Mouse (Mus musculus) intestine, postnatal 0 days (tissue): ENCODE results near the gene Cdyl2. TPM values are rescaled to one million over a fixed set of nuclear protein-coding genes. Genes with fewer than 3 reads are reported as not detected.

Source experiments
- ATAC-seq: fragments of 200-750 bp; cut with Nextera tagmentation; 2 replicates; pipeline ENCODE4 v1.8.0; 2017; ENCODE audit warnings: mild to moderate bottlenecking, moderate TSS enrichment, moderate library complexity
- H3K27ac ChIP-seq: fragments of 300-500 bp; sonication (generic); 2 replicates; pipeline ENCODE4 v1.5.1; 2014; ENCODE audit warnings: mild to moderate bottlenecking, low read depth, low read length, moderate library complexity
- H3K27me3 ChIP-seq: fragments of 300-500 bp; sonication (generic); replicated peaks from 2 replicates; pipeline ENCODE4 v1.6.1; 2014; ENCODE audit warnings: low read length, mixed read lengths; ENCODE audit not compliant: control insufficient read depth, insufficient read depth
- H3K36me3 ChIP-seq: fragments of 300-500 bp; sonication (generic); 2 replicates; pipeline ENCODE4 v1.6.1; 2014; ENCODE audit warnings: mild to moderate bottlenecking, moderate library complexity; ENCODE audit not compliant: control insufficient read depth, insufficient read depth
- H3K4me1 ChIP-seq: fragments of 300-500 bp; sonication (generic); replicated peaks from 2 replicates; pipeline ENCODE4 v1.6.1; 2014; ENCODE audit warnings: antibody characterized with exemption, low read length, mixed read lengths; ENCODE audit not compliant: control insufficient read depth, insufficient read depth
- H3K4me2 ChIP-seq: fragments of 300-500 bp; sonication (generic); replicated peaks from 2 replicates; pipeline ENCODE4 v1.6.1; 2014; ENCODE audit warnings: low read depth, mild to moderate bottlenecking, moderate library complexity
- H3K4me3 ChIP-seq: fragments of 300-500 bp; sonication (generic); 2 replicates; pipeline ENCODE4 v1.5.1; 2014; ENCODE audit warnings: low read depth, low read length
- H3K9ac ChIP-seq: fragments of 300-500 bp; sonication (generic); 2 replicates; pipeline ENCODE4 v1.6.1; 2014; ENCODE audit warnings: mild to moderate bottlenecking, low read depth, low read length
- H3K9me3 ChIP-seq: fragments of 300-500 bp; sonication (generic); 2 replicates; pipeline ENCODE4 v1.6.1; 2016; ENCODE audit warnings: mixed run types; ENCODE audit not compliant: control insufficient read depth
- CTCF ChIP-seq: sonication (generic); IDR thresholded peaks from 2 replicates; pipeline ENCODE4 v1.5.1; 2016; ENCODE audit warnings: low read depth, mild to moderate bottlenecking, control low read depth, antibody characterized with exemption, moderate library complexity
- WGBS: fragments of 180-500 bp; shearing (Covaris S2); extraction: QIAGEN DNeasy Blood & Tissue Kit; methylation state at CpG from one replicate; pipeline ENCODE4 v1.1.7; 2014; 5-methylcytosine and 5-hydroxymethylcytosine counted together
- polyA plus RNA-seq: library from polyadenylated mRNA; unstranded; fragments of >200 nt; fragmentation: Nextera tagmentation; extraction: Ambion mirVana; gene quantifications from 2 replicates; pipeline ENCODE4 v1.2.1, GENCODE M21; 2015

The Cdyl2 gene
- polyA plus RNA-seq, 1 experiment from 2014 or later, result 2.8 TPM

GRCm38 (mm10) chr8:116635972-116636371, 96.8 kb downstream of the Cdyl2 start:
- no peaks in the 10 kb centered on the region for H3K9me3 ChIP-seq
- H3K9ac ChIP-seq, result no peak overlapping the region
- no peak for TF ChIP-seq CTCF
- no peak overlapping the region for H3K27ac ChIP-seq
- no peak overlapping the region for H3K4me3 ChIP-seq
- H3K27me3 ChIP-seq, result no peaks in the 10 kb centered on the region
- no peaks in the 10 kb centered on the region for H3K36me3 ChIP-seq
- ATAC-seq, result no peak
- H3K4me2 ChIP-seq, result no peak overlapping the region
- H3K4me1 ChIP-seq, result no peaks in the 10 kb centered on the region
- WGBS, result 86% methylated on average over 8 of the region's 8 CpGs

GRCm38 (mm10) chr8:116635261-116635660, 97.5 kb downstream of the Cdyl2 start:
- H3K36me3 ChIP-seq, result no peaks in the 10 kb centered on the region
- WGBS, result 88% methylated on average over 13 of the region's 13 CpGs
- TF ChIP-seq CTCF, result no peak
- H3K4me1 ChIP-seq, result no peaks in the 10 kb centered on the region
- H3K4me2 ChIP-seq, result no peak overlapping the region
- H3K27me3 ChIP-seq, result no peaks in the 10 kb centered on the region
- H3K9me3 ChIP-seq, result no peaks in the 10 kb centered on the region
- H3K9ac ChIP-seq, result no peak overlapping the region
- ATAC-seq, result no peak
- no peak overlapping the region for H3K27ac ChIP-seq
- H3K4me3 ChIP-seq, result no peak overlapping the region

GRCm38 (mm10) chr8:116634436-116634835, 98.4 kb downstream of the Cdyl2 start:
- H3K4me2 ChIP-seq, result no peak overlapping the region
- H3K4me3 ChIP-seq, result no peak overlapping the region
- 90% methylated on average over 4 of the region's 4 CpGs for WGBS
- TF ChIP-seq CTCF, result no peak
- no peak overlapping the region for H3K9ac ChIP-seq
- no peaks in the 10 kb centered on the region for H3K36me3 ChIP-seq
- no peak for ATAC-seq
- no peaks in the 10 kb centered on the region for H3K27me3 ChIP-seq
- H3K27ac ChIP-seq, result no peak overlapping the region
- H3K4me1 ChIP-seq, result no peaks in the 10 kb centered on the region
- H3K9me3 ChIP-seq, result no peaks in the 10 kb centered on the region

- Histone ChIP-seq H3K27me3 (no peaks in the 10 kb centered on the region), H3K4me1 (no peaks in the 10 kb centered on the region), H3K4me2 (no peak overlapping the region), H3K9ac (no peak overlapping the region), H3K9me3 (no peaks in the 10 kb centered on the region), H3K4me3 (no peak overlapping the region), H3K27ac (no peak overlapping the region), H3K36me3 (no peaks in the 10 kb centered on the region)
- no peak for ATAC-seq
- 73% methylated on average over 10 of the region's 10 CpGs for WGBS
- no peak for TF ChIP-seq CTCF
Observed at GRCm38 (mm10) chr8:116633470-116634150, 99.2 kb downstream of the Cdyl2 start.

GRCm38 (mm10) chr8:116630066-116630465, 102.7 kb downstream of the Cdyl2 start:
- Histone ChIP-seq H3K4me1 (no peaks in the 10 kb centered on the region), H3K27ac (no peak overlapping the region), H3K9me3 (no peaks in the 10 kb centered on the region), H3K4me2 (no peak overlapping the region), H3K27me3 (no peaks in the 10 kb centered on the region), H3K36me3 (no peaks in the 10 kb centered on the region), H3K4me3 (no peak overlapping the region), H3K9ac (no peak overlapping the region)
- no peak for TF ChIP-seq CTCF
- ATAC-seq, result no peak
- WGBS, result 34% methylated on average over 11 of the region's 11 CpGs

GRCm38 (mm10) chr8:116628975-116629374, 103.8 kb downstream of the Cdyl2 start:
- peak; percentile 72 for ATAC-seq
- 35% methylated on average over 7 of the region's 7 CpGs for WGBS
- no peak for TF ChIP-seq CTCF

More at GRCm38 (mm10) chr8:116628975-116629374, 103.8 kb downstream of the Cdyl2 start:
- no peak overlapping the region for H3K4me3 ChIP-seq
- no peaks in the 10 kb centered on the region for H3K27me3 ChIP-seq
- no peaks in the 10 kb centered on the region for H3K9me3 ChIP-seq
- H3K36me3 ChIP-seq, result no peaks in the 10 kb centered on the region
- H3K4me2 ChIP-seq, result no peak overlapping the region
- no peaks in the 10 kb centered on the region for H3K4me1 ChIP-seq
- H3K9ac ChIP-seq, result no peak overlapping the region
- H3K27ac ChIP-seq, result no peak overlapping the region
